8 mouse cellular contexts compared by ENCODE assay signal in genomic region chr4:119293574-119294258, GRCm38 (mm10). TPM values are rescaled to one million over a fixed set of nuclear protein-coding genes. Genes with fewer than 3 reads are reported as not detected.
DNase-seq lines count a peak whose midpoint lies in the region; ATAC-seq and TF ChIP-seq lines count a peak whose summit lies in the region.

No protein-coding gene starts in this region.

- H3K27ac ChIP-seq in MEL (ENCODE audit: control insufficient read depth, low read depth, low read length), result peak overlapping the region; percentile 96
- H3K27ac ChIP-seq in embryonic fibroblast, embryonic 13.5 days (ENCODE audit: insufficient read depth, low read length), result peak overlapping the region; percentile 30
- peak overlapping the region; percentile 86 for H3K27ac ChIP-seq in hindbrain, embryonic 11.5 days (ENCODE audit: low read depth, low read length)
- H3K27ac ChIP-seq in midbrain, embryonic 11.5 days (ENCODE audit: low read depth, low read length), result peak overlapping the region; percentile 84

- peaks cover 14 to 26% of the 10 kb centered on the region in 2 experiments for H3K36me3 ChIP-seq in MEL (ENCODE audit: control insufficient read depth in 1 of 2, insufficient read depth in 2 of 2, low read length in 2 of 2)
- no peaks in the 10 kb centered on the region for H3K36me3 ChIP-seq in hindbrain, embryonic 11.5 days (ENCODE audit: control insufficient read depth, insufficient read depth, low read length)
- 0 out of 2 replicates have a peak, but pooled peaks cover 2% of the 10 kb centered on the region for H3K36me3 ChIP-seq in midbrain, embryonic 11.5 days (ENCODE audit: control insufficient read depth, insufficient read depth, low read length)

- peak overlapping the region; percentile 84 to 99 for H3K4me3 ChIP-seq in MEL (ENCODE audit: control insufficient read depth in 1 of 2, insufficient read depth in 1 of 2, low read depth in 2 of 2, low read length in 2 of 2)
- peak overlapping the region; percentile 96 for H3K4me3 ChIP-seq in embryonic fibroblast, embryonic 13.5 days (ENCODE audit: insufficient read depth, low read length)
- peak overlapping the region; percentile 80 for H3K4me3 ChIP-seq in hindbrain, embryonic 11.5 days (ENCODE audit: low read depth, low read length)
- H3K4me3 ChIP-seq in midbrain, embryonic 11.5 days (ENCODE audit: low read depth, low read length), result peak overlapping the region; percentile 94

- H3K9ac ChIP-seq in MEL (ENCODE audit: control insufficient read depth, low read depth, low read length, poor library complexity, severe bottlenecking), result peak overlapping the region; percentile 99
- H3K9ac ChIP-seq in hindbrain, embryonic 11.5 days (ENCODE audit: low read depth, low read length), result peak overlapping the region; percentile 87
- peak overlapping the region; percentile 89 for H3K9ac ChIP-seq in midbrain, embryonic 11.5 days (ENCODE audit: low read length)

- no peaks in the 10 kb centered on the region for H3K27me3 ChIP-seq in MEL (ENCODE audit: control insufficient read depth in 1 of 2, insufficient read depth in 2 of 2, low read length in 2 of 2)
- no peaks in the 10 kb centered on the region for H3K27me3 ChIP-seq in hindbrain, embryonic 11.5 days (ENCODE audit: control insufficient read depth, insufficient read depth, low read length)
- no peaks in the 10 kb centered on the region for H3K27me3 ChIP-seq in midbrain, embryonic 11.5 days (ENCODE audit: control insufficient read depth, insufficient read depth, low read length)

- TF ChIP-seq RAD21 in MEL (IDR thresholded peaks at IDR 0.05; ENCODE audit: low read depth, low read length), result no peak

- 2% methylated on average over 52 of the region's 80 CpGs for WGBS in hindbrain, embryonic 11.5 days
- 1% methylated on average over 69 of the region's 80 CpGs for WGBS in midbrain, embryonic 11.5 days

- intact Hi-C loops in left cerebral cortex, postnatal 36 days (cut with DNase I), result loop anchor here (2.0 to 5.0 kb wide), 2 partner anchors 27 to 46 kb away; partner anchors contain the start of gene Ppih

- no peaks in the 10 kb centered on the region for H3K9me3 ChIP-seq in MEL (replicated peaks; ENCODE audit: insufficient read depth, low read length)
- H3K9me3 ChIP-seq in hindbrain, embryonic 11.5 days (ENCODE audit: control insufficient read depth, low read length), result no peaks in the 10 kb centered on the region
- H3K9me3 ChIP-seq in midbrain, embryonic 11.5 days (ENCODE audit: control insufficient read depth, low read length), result no peaks in the 10 kb centered on the region

- DNase-seq in MEL (ENCODE audit: low read depth, low spot score), result peak; percentile 55
- DNase-seq in adrenal gland, postnatal 25 days, result peak; percentile 38
- DNase-seq in hindbrain, embryonic 11.5 days (ENCODE audit: low spot score), result peak; percentile 69
- DNase-seq in left cerebral cortex, postnatal 36 days (ENCODE audit: low spot score in 2 of 2), result peak; percentile 39 to 44
- peak; percentile 93 for DNase-seq in midbrain, embryonic 11.5 days (ENCODE audit: low spot score, missing footprints)
- DNase-seq in spleen, postnatal 10 days (ENCODE audit: low spot score in 2 of 2), result peak; percentile 55 to 57
- DNase-seq in ovary, adult 18-20 months (ENCODE audit: low spot score), result no peak

- ATAC-seq in hindbrain, embryonic 11.5 days (ENCODE audit: low FRiP score), result peak; percentile 45
- peak; percentile 58 for ATAC-seq in midbrain, embryonic 11.5 days (ENCODE audit: low FRiP score)

- TF ChIP-seq EP300 in MEL (IDR thresholded peaks at IDR 0.05; ENCODE audit: low read depth in 1 of 2, low read length in 2 of 2), result no peak

- H3K79me2 ChIP-seq in MEL (ENCODE audit: control insufficient read depth, insufficient read depth, low read length, poor library complexity), result peaks cover 60% of the 10 kb centered on the region

- no peak for TF ChIP-seq CTCF in MEL (IDR thresholded peaks at IDR 0.05 in 2 of 3, conservative IDR thresholded peaks at IDR 0.05 in 1 of 3; ENCODE audit: control insufficient read depth in 1 of 3, insufficient read depth in 1 of 3, low read depth in 2 of 3, low read length in 3 of 3, poor library complexity in 1 of 3, severe bottlenecking in 1 of 3)
- no peak for TF ChIP-seq CTCF in embryonic fibroblast, embryonic 13.5 days (IDR thresholded peaks at IDR 0.05; ENCODE audit: borderline replicate concordance, insufficient read depth, low read length)

- peak in 1 of 2 experiments; percentile 43; a peak in 1 of 4 replicates for TF ChIP-seq POLR2A in MEL (IDR thresholded peaks at IDR 0.05; ENCODE audit: control insufficient read depth in 1 of 2, insufficient read depth in 1 of 2, low read depth in 1 of 2, low read length in 2 of 2, poor library complexity in 1 of 2)
- TF ChIP-seq POLR2A in embryonic fibroblast, embryonic 13.5 days (IDR thresholded peaks at IDR 0.05; ENCODE audit: low read depth, low read length), result no peak

- H3K4me2 ChIP-seq in hindbrain, embryonic 11.5 days (replicated peaks; ENCODE audit: low read depth, low read length), result peak overlapping the region; percentile 78
- H3K4me2 ChIP-seq in midbrain, embryonic 11.5 days, result peak overlapping the region; percentile 89

- H3K4me1 ChIP-seq in MEL (ENCODE audit: control insufficient read depth in 1 of 2, insufficient read depth in 2 of 2, low read length in 2 of 2), result peaks cover 2 to 15% of the 10 kb centered on the region in 2 experiments; a peak in 3 of 4 replicates
- peaks cover 3% of the 10 kb centered on the region; the same call in 1 of the 2 replicates for H3K4me1 ChIP-seq in embryonic fibroblast, embryonic 13.5 days (ENCODE audit: control insufficient read depth, insufficient read depth, low read length)
- H3K4me1 ChIP-seq in hindbrain, embryonic 11.5 days (replicated peaks; ENCODE audit: control insufficient read depth, insufficient read depth, low read length), result no peaks in the 10 kb centered on the region
- peaks cover 13% of the 10 kb centered on the region for H3K4me1 ChIP-seq in midbrain, embryonic 11.5 days (ENCODE audit: control insufficient read depth, insufficient read depth, low read length)

TF ChIP-seq in MEL, 35 proteins besides CTCF, POLR2A, EP300 and RAD21:
- TF ChIP-seq MYC (IDR thresholded peaks at IDR 0.05; ENCODE audit: low read depth, low read length), result peak; percentile 23; the same call in 1 of the 2 replicates
- TF ChIP-seq MEF2A (IDR thresholded peaks at IDR 0.05; ENCODE audit: extremely low read depth, insufficient replicate concordance, low read depth, low read length, poor library complexity, severe bottlenecking), result no peak
- no peak for TF ChIP-seq TBP (IDR thresholded peaks at IDR 0.05; ENCODE audit: low read depth, low read length)
- peak; percentile 57 for TF ChIP-seq SIN3A (IDR thresholded peaks at IDR 0.05; ENCODE audit: low read length)
- peak; percentile 52; the same call in 1 of the 2 replicates for TF ChIP-seq BHLHE40 (IDR thresholded peaks at IDR 0.05; ENCODE audit: borderline replicate concordance, low read depth, low read length)
- TF ChIP-seq MAX (IDR thresholded peaks at IDR 0.05; ENCODE audit: low read length), result peak; percentile 68
- no peak for TF ChIP-seq POLR2AphosphoS5 (IDR thresholded peaks at IDR 0.05; ENCODE audit: borderline replicate concordance, low read depth, low read length)
- TF ChIP-seq CHD1 (IDR thresholded peaks at IDR 0.05; ENCODE audit: low read depth, low read length), result peak; percentile 97; the same call in 1 of the 2 replicates
- no peak for TF ChIP-seq UBTF (IDR thresholded peaks at IDR 0.05; ENCODE audit: borderline replicate concordance, insufficient read depth, low read depth, low read length)
- no peak for TF ChIP-seq JUND (IDR thresholded peaks at IDR 0.05; ENCODE audit: low read depth, low read length)
- TF ChIP-seq MXI1 (IDR thresholded peaks at IDR 0.05; ENCODE audit: low read depth, low read length), result peak; percentile 98
- no peak for TF ChIP-seq E2F4 (IDR thresholded peaks at IDR 0.05; ENCODE audit: borderline replicate concordance, low read depth, low read length)

RNA-seq across cellular contexts. Expression of gene Ybx1, which starts 0.7 kb away (rescaled TPM):
- 979 and 1,115 TPM in 2 replicates for total RNA-seq in MEL (2012; rRNA removed)
- polyA plus RNA-seq in MEL (2012; ENCODE audit: insufficient read depth in 1 of 2, insufficient read length in 2 of 2, low read depth in 1 of 2, low replicate concordance in 2 of 2, missing spikeins in 1 of 2), result 1,000 to 10,000 TPM; 2,172 to 2,666 TPM
- total RNA-seq in adrenal gland, postnatal 25 days (2021), result 585 and 731 TPM in 2 replicates
- 867 and 936 TPM in 2 replicates for polyA plus RNA-seq in embryonic fibroblast, embryonic 13.5 days (2011; ENCODE audit: insufficient read length, low read depth, missing spikeins)
- polyA plus RNA-seq in hindbrain, embryonic 11.5 days (2014; fragmentation: Nextera tagmentation; extraction: Ambion mirVana), result 1,193 and 1,290 TPM in 2 replicates
- total RNA-seq in left cerebral cortex, postnatal 36 days (2021), result 100 to 1,000 TPM; 211 to 212 TPM
- polyA plus RNA-seq in midbrain, embryonic 11.5 days (2014; fragmentation: Nextera tagmentation; extraction: Ambion mirVana), result 1,380 and 1,435 TPM in 2 replicates

RNA-seq across cellular contexts. Expression of gene Ppih, which starts 26.6 kb away (rescaled TPM):
- 211 and 246 TPM in 2 replicates for total RNA-seq in MEL (2012; rRNA removed)
- 100 to 1,000 TPM; 140 to 199 TPM for polyA plus RNA-seq in MEL (2012; ENCODE audit: insufficient read depth in 1 of 2, insufficient read length in 2 of 2, low read depth in 1 of 2, low replicate concordance in 2 of 2, missing spikeins in 1 of 2)
- 14.1 and 26.4 TPM in 2 replicates for total RNA-seq in adrenal gland, postnatal 25 days (2021)
- polyA plus RNA-seq in embryonic fibroblast, embryonic 13.5 days (2011; ENCODE audit: insufficient read length, low read depth, missing spikeins), result 46.0 and 48.4 TPM in 2 replicates
- 109 and 115 TPM in 2 replicates for polyA plus RNA-seq in hindbrain, embryonic 11.5 days (2014; fragmentation: Nextera tagmentation; extraction: Ambion mirVana)
- total RNA-seq in left cerebral cortex, postnatal 36 days (2021), result 10 to 100 TPM; 15.2 to 16.2 TPM
- 123 and 124 TPM in 2 replicates for polyA plus RNA-seq in midbrain, embryonic 11.5 days (2014; fragmentation: Nextera tagmentation; extraction: Ambion mirVana)

RNA-seq across cellular contexts. Expression of gene Cldn19, which starts 38.5 kb away (rescaled TPM):
- not detected in 2 replicates for total RNA-seq in MEL (2012; rRNA removed)
- not detected for polyA plus RNA-seq in MEL (2012; ENCODE audit: insufficient read depth in 1 of 2, insufficient read length in 2 of 2, low read depth in 1 of 2, low replicate concordance in 2 of 2, missing spikeins in 1 of 2)
- 0.21 TPM in 1 of 2 replicates, not detected in the other for total RNA-seq in adrenal gland, postnatal 25 days (2021)
- polyA plus RNA-seq in embryonic fibroblast, embryonic 13.5 days (2011; ENCODE audit: insufficient read length, low read depth, missing spikeins), result 0.20 and 0.21 TPM in 2 replicates
- 0.18 and 0.25 TPM in 2 replicates for polyA plus RNA-seq in hindbrain, embryonic 11.5 days (2014; fragmentation: Nextera tagmentation; extraction: Ambion mirVana)
- under 1 TPM; 0.27 to 0.32 TPM for total RNA-seq in left cerebral cortex, postnatal 36 days (2021)
- 0.49 TPM in 1 of 2 replicates, not detected in the other for polyA plus RNA-seq in midbrain, embryonic 11.5 days (2014; fragmentation: Nextera tagmentation; extraction: Ambion mirVana)

Comparison
In these comparisons a context has a peak if more than half of its experiments do, and no peak if none do; other contexts are left out.
1. H3K27ac ChIP-seq: peak in every context shown above with its lines; median percentile 96 in MEL; 86 in hindbrain, embryonic 11.5 days; 84 in midbrain, embryonic 11.5 days; 30 in embryonic fibroblast, embryonic 13.5 days.